Mouse (Mus musculus) bone marrow, adult 2 months (tissue): ENCODE measurements at regions not wholly inside any gene's neighbourhood (a gene's known extent, or its start where the extent isn't known, plus 50 kb on each side); places are given as distances from the start of the nearest gene placed in this dataset.

ENCODE experiments used
- CTCF ChIP-seq: fragments of 200-500 bp; IDR thresholded peaks from 2 replicates; pipeline ENCODE4 v1.5.1; 2011; ENCODE audit warnings: low read length, control low read depth; ENCODE audit not compliant: control insufficient read depth, insufficient read depth
- POLR2A ChIP-seq: fragments of 200-500 bp; IDR thresholded peaks from 2 replicates; pipeline ENCODE4 v1.6.1; 2011; ENCODE audit warnings: low read depth, mild to moderate bottlenecking, control low read depth, low read length, borderline replicate concordance; ENCODE audit not compliant: control insufficient read depth

GRCm38 (mm10) chr8:109099671-109100070 is 394.2 kb upstream of the Pmfbp1 start:
- TF ChIP-seq CTCF (no peak), POLR2A (no peak)
